Mouse (Mus musculus) fibroblast of lung, adult 2 months (primary cell): ENCODE data around the gene Atoh7.
A peak's percentile ranks its signal among the peaks of the same experiment; 100 is the strongest.

Experiments
- DNase-seq: peaks from one replicate; pipeline ENCODE4 v3.0.0-alpha.2; 2011; ENCODE audit warnings: low read depth

Gene Atoh7

GRCm38 (mm10) chr10:63099941-63100562 lies 601 bp downstream of the Atoh7 start:
- no peak for DNase-seq

GRCm38 (mm10) chr10:63100657-63101056 lies 1.2 kb downstream of the Atoh7 start:
- no peak for DNase-seq

GRCm38 (mm10) chr10:63113027-63113604 lies 13.7 kb downstream of the Atoh7 start:
- DNase-seq = peak; percentile 8

DNA sequence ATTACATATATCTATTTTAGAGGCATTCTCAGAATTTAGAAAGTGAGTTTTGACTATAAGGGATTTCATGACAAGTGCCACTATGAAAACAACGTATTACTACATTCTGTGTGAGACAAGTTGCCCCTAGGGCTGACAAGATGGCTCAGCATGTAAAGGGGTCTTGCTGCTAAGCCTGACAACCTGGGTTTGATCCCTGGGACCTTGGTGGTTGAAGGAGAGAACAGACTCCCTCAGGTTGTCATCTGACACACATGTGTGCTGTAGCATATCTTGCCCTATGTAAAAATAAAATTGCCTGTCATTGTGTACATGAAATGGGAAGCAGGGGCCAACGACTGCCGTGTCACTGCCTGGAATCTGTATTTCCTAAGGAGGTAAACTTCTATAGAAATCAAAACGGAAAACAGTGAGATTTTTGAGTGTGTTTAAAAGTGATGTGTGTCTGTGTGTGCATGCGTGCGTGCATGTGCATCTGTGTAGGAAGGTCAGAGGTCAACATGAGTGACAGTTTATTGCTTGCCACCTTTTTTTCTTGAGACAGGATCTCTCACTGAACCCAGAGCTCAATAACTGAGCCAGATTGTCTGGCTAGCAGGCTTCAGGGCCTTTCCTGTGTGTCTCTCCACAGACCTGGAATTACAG lies 14.4 kb downstream of the Atoh7 start:
- DNase-seq = no peak

DNA sequence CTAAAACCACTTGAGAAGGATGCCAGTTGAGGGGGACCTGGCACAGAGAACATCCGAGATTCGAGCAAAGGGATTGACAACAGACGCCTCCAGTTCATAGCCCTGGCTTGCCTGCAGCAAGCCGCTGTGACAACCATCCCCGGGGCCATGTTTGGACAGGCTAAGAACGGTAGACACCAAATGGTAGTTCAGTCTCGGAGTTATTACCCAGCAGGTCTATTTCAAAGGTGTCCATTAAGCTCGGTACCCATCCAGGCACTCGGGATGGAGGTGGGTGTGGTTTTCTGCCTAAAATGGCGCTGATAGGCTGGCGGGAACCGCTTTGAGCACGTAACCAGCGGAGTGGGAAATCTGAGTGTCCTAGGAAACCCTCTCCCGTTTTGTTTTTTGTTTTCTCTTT lies 16.4 kb downstream of the Atoh7 start:
- DNase-seq = no peak

- no peak for DNase-seq
Measured at GRCm38 (mm10) chr10:63116376-63116775, 16.9 kb downstream of the Atoh7 start.

DNA sequence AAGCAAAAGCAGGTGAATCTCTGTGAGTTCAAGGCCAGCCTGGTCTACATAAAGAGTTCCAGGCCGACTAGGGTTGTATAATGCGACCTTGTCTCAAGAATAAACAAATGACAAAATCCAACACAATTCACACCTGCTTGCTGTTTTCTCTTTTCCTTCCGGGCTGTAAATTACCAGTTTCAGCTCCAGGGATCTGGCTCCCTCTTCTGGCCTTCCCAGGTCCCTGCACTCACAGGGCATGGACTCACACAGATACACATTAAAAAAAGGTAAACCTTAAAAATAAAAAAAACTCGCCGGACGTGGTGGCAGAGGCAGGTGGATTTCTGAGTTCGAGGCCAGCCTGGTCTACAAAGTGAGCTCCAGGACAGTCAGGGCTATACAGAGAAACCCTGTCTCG lies 18.1 kb downstream of the Atoh7 start:
- DNase-seq = no peak

- no peak for DNase-seq
Measured at GRCm38 (mm10) chr10:63119916-63120315, 20.5 kb downstream of the Atoh7 start.

DNA sequence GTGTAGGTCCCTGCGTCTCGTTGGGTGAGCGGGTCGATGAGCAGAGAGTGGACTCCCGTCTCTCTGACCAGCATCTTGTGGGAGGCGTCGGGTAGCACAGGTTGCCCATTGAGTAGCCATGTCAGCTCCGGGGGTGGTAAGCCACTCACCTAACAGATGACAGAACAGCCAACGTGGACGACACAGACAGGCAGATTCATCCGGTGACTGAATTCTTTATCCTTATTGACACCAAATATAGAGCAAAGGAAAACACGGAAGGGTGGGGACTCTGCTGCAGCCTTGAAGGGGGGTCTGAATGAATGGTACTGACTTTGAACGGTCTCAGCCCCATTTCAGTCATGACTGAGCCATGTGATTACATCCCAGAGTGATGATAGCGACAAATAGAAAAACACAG lies 22.5 kb downstream of the Atoh7 start:
- DNase-seq = no peak

GRCm38 (mm10) chr10:63122516-63122915 lies 23.1 kb downstream of the Atoh7 start:
- no peak for DNase-seq

DNA sequence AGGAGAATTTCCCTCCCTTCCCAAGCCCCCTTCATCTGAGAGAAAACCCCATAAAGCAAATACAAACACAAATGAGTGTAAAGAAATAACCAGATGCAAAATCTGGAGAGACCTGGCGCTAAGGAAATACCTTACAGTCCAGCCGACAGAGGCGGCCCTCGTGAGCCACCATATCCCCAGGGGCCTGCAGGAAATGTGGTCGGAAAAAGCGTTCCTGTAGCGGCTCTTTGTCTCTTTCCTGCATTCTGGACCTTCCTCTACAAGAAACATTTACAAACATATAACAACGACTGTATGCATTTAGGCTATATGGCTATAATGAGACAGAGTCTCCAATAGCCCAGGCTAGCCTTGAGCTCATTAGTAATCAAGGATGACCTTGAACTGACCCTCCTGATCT lies 23.7 kb downstream of the Atoh7 start:
- DNase-seq = no peak

GRCm38 (mm10) chr10:63124016-63124415 lies 24.6 kb downstream of the Atoh7 start:
- no peak for DNase-seq

- no peak for DNase-seq
Measured at GRCm38 (mm10) chr10:63125343-63125742, 25.9 kb downstream of the Atoh7 start.

DNA sequence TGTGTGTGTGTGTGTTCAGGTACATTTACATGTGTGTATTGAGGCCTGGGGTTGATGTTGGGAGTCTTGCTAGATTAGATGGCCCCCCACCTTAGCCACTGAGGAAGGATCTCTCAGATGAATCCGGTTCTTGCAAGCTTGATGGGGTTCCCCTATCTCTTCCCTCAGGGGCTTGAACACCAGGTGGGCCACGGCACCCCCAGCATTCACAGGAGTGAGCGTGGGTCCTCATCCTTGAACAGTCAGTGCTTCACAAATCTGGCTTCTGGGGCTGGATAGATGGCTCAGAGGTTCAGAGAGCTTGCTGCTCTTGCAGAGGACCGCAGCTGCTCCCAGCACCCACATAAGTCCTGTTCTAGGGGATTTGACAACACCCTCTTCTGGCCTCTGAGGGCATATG lies 26.7 kb downstream of the Atoh7 start:
- DNase-seq = no peak

DNA sequence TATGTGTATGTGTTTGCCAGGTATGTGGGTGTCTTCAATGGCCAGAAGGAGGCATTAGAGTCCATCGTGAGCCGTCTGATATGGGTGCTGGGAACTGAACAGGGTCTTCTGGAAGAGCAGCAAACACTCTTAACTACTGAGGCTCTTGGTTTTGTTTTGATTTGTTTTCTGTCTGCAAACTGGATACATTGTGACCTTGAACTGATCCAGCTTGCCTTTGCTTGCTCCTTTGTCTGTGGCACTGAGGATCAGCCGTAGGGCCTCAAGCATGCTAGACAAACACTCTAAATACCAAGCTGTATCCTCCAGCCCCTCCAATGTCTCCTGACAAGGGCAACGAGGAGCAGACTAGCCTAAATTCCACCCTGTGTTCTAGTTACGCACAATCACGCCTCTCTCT lies 27.7 kb downstream of the Atoh7 start:
- DNase-seq = no peak

GRCm38 (mm10) chr10:63128256-63128655 lies 28.8 kb downstream of the Atoh7 start:
- peak; percentile 25 for DNase-seq

DNA sequence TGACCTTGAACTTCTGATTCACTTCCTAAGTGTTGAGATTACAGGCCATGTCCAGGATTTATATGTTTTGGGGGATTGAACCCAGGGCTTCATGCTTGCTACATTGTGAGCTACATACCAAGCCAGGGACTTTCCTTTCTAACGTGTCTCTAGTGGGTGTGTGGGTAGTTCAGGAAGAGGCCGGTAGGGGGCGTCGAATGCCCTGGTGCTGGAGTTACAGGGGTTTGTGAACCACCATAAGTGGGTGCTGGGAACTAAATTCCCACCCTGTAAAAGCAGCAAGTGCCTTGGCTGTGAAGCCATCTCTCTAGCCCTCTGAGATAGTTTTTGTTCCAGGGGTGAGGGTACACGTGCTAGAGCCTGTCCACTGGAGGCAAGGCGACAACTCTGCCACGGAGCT lies 31.0 kb downstream of the Atoh7 start:
- no peak for DNase-seq

DNA sequence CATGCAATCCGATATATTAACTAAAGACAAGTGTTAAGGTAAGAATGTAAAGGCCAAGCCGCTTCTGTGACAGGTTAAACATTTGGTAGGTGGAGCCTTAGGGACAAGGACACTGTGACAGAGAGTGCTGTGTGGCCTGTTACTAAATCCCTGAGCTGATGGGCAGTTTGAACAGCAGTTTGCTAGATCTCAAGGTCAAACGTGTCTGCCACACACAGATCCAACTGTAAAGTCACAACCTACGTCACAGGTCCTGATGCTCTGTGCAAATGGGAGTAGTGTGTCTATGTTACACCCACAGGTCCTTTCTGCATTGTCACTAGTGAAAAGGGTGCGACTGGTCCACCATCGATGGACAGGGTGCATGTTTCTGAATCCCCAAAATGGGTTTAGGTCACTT lies 32.9 kb downstream of the Atoh7 start:
- DNase-seq = no peak

DNA sequence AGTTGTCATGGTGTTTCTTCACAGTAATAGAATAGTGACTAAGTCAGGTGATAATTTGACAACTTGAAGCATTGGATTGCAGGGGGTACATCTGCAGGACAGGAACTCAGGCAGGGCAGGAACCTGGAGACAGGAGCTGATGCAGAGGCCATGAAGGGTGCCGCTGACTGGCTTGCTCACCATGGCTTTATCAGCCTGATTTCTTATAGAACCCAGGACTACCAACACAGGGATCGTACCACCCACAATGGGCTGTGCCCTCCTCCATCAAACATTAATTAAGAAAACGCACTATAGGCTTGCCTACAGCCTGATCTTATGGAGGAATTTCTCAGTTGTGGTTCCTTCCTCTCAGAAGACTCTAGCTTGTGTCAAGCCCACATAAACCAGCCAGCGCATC lies 33.9 kb downstream of the Atoh7 start:
- DNase-seq = no peak

DNA sequence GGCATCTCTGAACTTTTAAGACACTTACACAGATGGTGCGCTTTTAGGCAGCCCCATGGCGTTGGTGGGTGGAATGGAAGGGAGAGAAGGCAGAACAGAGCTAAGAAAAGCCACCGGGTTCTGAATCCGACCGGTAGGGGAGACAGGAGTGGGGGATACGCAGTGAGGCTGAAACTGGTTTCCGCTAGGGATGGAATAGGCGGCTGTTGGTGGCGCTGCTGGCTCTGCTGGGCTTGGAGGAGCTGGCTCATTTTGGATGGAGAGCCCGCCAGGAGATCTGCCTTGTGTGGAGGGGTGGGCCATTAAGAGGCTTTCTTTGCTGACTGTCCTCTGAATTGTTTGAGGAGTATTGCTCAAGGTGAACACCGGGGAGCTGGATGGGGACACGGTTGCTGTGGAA lies 36.2 kb downstream of the Atoh7 start:
- DNase-seq = no peak

DNA sequence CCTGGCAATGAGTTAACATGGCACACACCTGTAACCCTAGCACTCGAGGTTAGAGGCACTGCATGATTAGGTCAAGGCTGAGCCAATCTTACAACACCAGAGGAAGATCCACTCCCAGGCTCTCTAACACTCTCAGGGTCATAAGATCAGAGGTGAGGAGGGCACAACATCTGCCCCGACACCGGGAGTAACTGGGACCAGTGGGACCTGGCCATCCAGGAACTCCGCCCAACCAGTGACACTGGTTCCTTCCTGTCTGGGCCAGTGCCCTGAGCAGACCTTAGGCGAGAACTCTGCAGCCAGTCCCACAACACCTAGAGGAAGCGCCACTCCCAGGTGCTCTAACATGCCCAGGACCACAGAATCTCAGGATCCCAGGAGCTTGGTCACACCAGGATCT lies 37.0 kb downstream of the Atoh7 start:
- no peak for DNase-seq

- no peak for DNase-seq
Measured at GRCm38 (mm10) chr10:63142660-63143059, 43.2 kb downstream of the Atoh7 start.
